Mouse (Mus musculus) intestine, postnatal 0 days (tissue): ENCODE measurements at regions not wholly inside any gene's neighbourhood (a gene's known extent, or its start where the extent isn't known, plus 50 kb on each side); places are given as distances from the start of the nearest gene placed in this dataset.
"Not testable (repeated sequence)": the region's sequence is repeated elsewhere in the genome, so short reads cannot be mapped to it uniquely, and the experiment has no call there.

Experiments used
- ATAC-seq: fragments of 200-750 bp; cut with Nextera tagmentation; 2 replicates; pipeline ENCODE4 v1.8.0; 2017; ENCODE audit warnings: mild to moderate bottlenecking, moderate TSS enrichment, moderate library complexity
- H3K27ac ChIP-seq: fragments of 300-500 bp; sonication (generic); 2 replicates; pipeline ENCODE4 v1.5.1; 2014; ENCODE audit warnings: mild to moderate bottlenecking, low read depth, low read length, moderate library complexity
- H3K27me3 ChIP-seq: fragments of 300-500 bp; sonication (generic); replicated peaks from 2 replicates; pipeline ENCODE4 v1.6.1; 2014; ENCODE audit warnings: low read length, mixed read lengths; ENCODE audit not compliant: control insufficient read depth, insufficient read depth
- H3K36me3 ChIP-seq: fragments of 300-500 bp; sonication (generic); 2 replicates; pipeline ENCODE4 v1.6.1; 2014; ENCODE audit warnings: mild to moderate bottlenecking, moderate library complexity; ENCODE audit not compliant: control insufficient read depth, insufficient read depth
- H3K4me1 ChIP-seq: fragments of 300-500 bp; sonication (generic); replicated peaks from 2 replicates; pipeline ENCODE4 v1.6.1; 2014; ENCODE audit warnings: antibody characterized with exemption, low read length, mixed read lengths; ENCODE audit not compliant: control insufficient read depth, insufficient read depth
- H3K4me2 ChIP-seq: fragments of 300-500 bp; sonication (generic); replicated peaks from 2 replicates; pipeline ENCODE4 v1.6.1; 2014; ENCODE audit warnings: low read depth, mild to moderate bottlenecking, moderate library complexity
- H3K4me3 ChIP-seq: fragments of 300-500 bp; sonication (generic); 2 replicates; pipeline ENCODE4 v1.5.1; 2014; ENCODE audit warnings: low read depth, low read length
- H3K9ac ChIP-seq: fragments of 300-500 bp; sonication (generic); 2 replicates; pipeline ENCODE4 v1.6.1; 2014; ENCODE audit warnings: mild to moderate bottlenecking, low read depth, low read length
- H3K9me3 ChIP-seq: fragments of 300-500 bp; sonication (generic); 2 replicates; pipeline ENCODE4 v1.6.1; 2016; ENCODE audit warnings: mixed run types; ENCODE audit not compliant: control insufficient read depth
- CTCF ChIP-seq: sonication (generic); IDR thresholded peaks from 2 replicates; pipeline ENCODE4 v1.5.1; 2016; ENCODE audit warnings: low read depth, mild to moderate bottlenecking, control low read depth, antibody characterized with exemption, moderate library complexity
- WGBS: fragments of 180-500 bp; shearing (Covaris S2); extraction: QIAGEN DNeasy Blood & Tissue Kit; methylation state at CpG from one replicate; pipeline ENCODE4 v1.1.7; 2014; 5-methylcytosine and 5-hydroxymethylcytosine counted together

- H3K36me3 ChIP-seq = no peaks in the 10 kb centered on the region
- no peak overlapping the region for H3K9ac ChIP-seq
- 56% methylated on average over 4 of the region's 4 CpGs for WGBS
- ATAC-seq = no peak
- H3K27me3 ChIP-seq = no peaks in the 10 kb centered on the region
- H3K4me1 ChIP-seq = no peaks in the 10 kb centered on the region
- no peak overlapping the region for H3K4me2 ChIP-seq
- no peak overlapping the region for H3K4me3 ChIP-seq
- no peak overlapping the region for H3K27ac ChIP-seq
- TF ChIP-seq CTCF = no peak
- H3K9me3 ChIP-seq = no peaks in the 10 kb centered on the region
These were observed 327.7 kb downstream of the Abcc12 start for GRCm38 (mm10) chr8:86252696-86253355.

- no peaks in the 10 kb centered on the region for H3K27me3 ChIP-seq
- TF ChIP-seq CTCF = no peak
- no peak overlapping the region for H3K4me2 ChIP-seq
- no peak for ATAC-seq
- no peaks in the 10 kb centered on the region for H3K4me1 ChIP-seq
- H3K36me3 ChIP-seq = no peaks in the 10 kb centered on the region
- no peak overlapping the region for H3K4me3 ChIP-seq
- H3K9me3 ChIP-seq = no peaks in the 10 kb centered on the region
- no peak overlapping the region for H3K27ac ChIP-seq
- 90% methylated on average over 4 of the region's 4 CpGs for WGBS
- H3K9ac ChIP-seq = no peak overlapping the region
These were observed 345.8 kb downstream of the Abcc12 start for GRCm38 (mm10) chr8:86234696-86235095.

GRCm38 (mm10) chr8:86231994-86232393 lies 348.5 kb downstream of the Abcc12 start:
- TF ChIP-seq CTCF = peak; percentile 52
- H3K27me3 ChIP-seq, H3K9ac ChIP-seq, ATAC-seq, H3K9me3 ChIP-seq, H3K27ac ChIP-seq, H3K36me3 ChIP-seq, H3K4me2 ChIP-seq, H3K4me3 ChIP-seq, H3K4me1 ChIP-seq: not testable (repeated sequence)
- 82% methylated on average over 6 of the region's 6 CpGs for WGBS

- Histone ChIP-seq H3K9me3 (no peaks in the 10 kb centered on the region), H3K9ac (no peak overlapping the region), H3K27me3 (no peaks in the 10 kb centered on the region), H3K4me2 (no peak overlapping the region), H3K4me3 (no peak overlapping the region), H3K36me3 (no peaks in the 10 kb centered on the region), H3K27ac (no peak overlapping the region), H3K4me1 (no peaks in the 10 kb centered on the region)
- WGBS = 63% methylated on average over 4 of the region's 4 CpGs
- ATAC-seq = no peak
- TF ChIP-seq CTCF = no peak
These were observed 355.6 kb downstream of the Abcc12 start for GRCm38 (mm10) chr8:86224851-86225250.

- TF ChIP-seq CTCF = no peak
- WGBS = 90% methylated on average over 7 of the region's 7 CpGs
- Histone ChIP-seq H3K27ac (no peak overlapping the region), H3K9me3 (no peaks in the 10 kb centered on the region), H3K4me3 (no peak overlapping the region), H3K27me3 (no peaks in the 10 kb centered on the region), H3K36me3 (no peaks in the 10 kb centered on the region), H3K9ac (no peak overlapping the region), H3K4me1 (no peaks in the 10 kb centered on the region), H3K4me2 (no peak overlapping the region)
- no peak for ATAC-seq
These were observed 357.8 kb downstream of the Abcc12 start for GRCm38 (mm10) chr8:86222715-86223114.

- no peak overlapping the region for H3K4me3 ChIP-seq
- H3K36me3 ChIP-seq = no peaks in the 10 kb centered on the region
- no peak for ATAC-seq
- H3K9me3 ChIP-seq = no peaks in the 10 kb centered on the region
- H3K27ac ChIP-seq = no peak overlapping the region
- no peaks in the 10 kb centered on the region for H3K4me1 ChIP-seq
- 92% methylated on average over 4 of the region's 4 CpGs for WGBS
- no peaks in the 10 kb centered on the region for H3K27me3 ChIP-seq
- H3K9ac ChIP-seq = no peak overlapping the region
- no peak for TF ChIP-seq CTCF
- no peak overlapping the region for H3K4me2 ChIP-seq
These were observed 358.3 kb downstream of the Abcc12 start for GRCm38 (mm10) chr8:86222228-86222627.

- ATAC-seq = no peak
These were observed 366.1 kb downstream of the Abcc12 start for GRCm38 (mm10) chr8:86214399-86214798.

More at GRCm38 (mm10) chr8:86214399-86214798, 366.1 kb downstream of the Abcc12 start:
- Histone ChIP-seq H3K9ac (no peak overlapping the region), H3K4me3 (no peak overlapping the region), H3K4me1 (no peaks in the 10 kb centered on the region), H3K4me2 (no peak overlapping the region), H3K27me3 (no peaks in the 10 kb centered on the region), H3K27ac (no peak overlapping the region), H3K9me3 (no peaks in the 10 kb centered on the region), H3K36me3 (no peaks in the 10 kb centered on the region)
- 94% methylated on average over 8 of the region's 8 CpGs for WGBS
- TF ChIP-seq CTCF = no peak
